Comparison of ENCODE assay signal across 8 mouse cellular contexts in the genomic region with DNA sequence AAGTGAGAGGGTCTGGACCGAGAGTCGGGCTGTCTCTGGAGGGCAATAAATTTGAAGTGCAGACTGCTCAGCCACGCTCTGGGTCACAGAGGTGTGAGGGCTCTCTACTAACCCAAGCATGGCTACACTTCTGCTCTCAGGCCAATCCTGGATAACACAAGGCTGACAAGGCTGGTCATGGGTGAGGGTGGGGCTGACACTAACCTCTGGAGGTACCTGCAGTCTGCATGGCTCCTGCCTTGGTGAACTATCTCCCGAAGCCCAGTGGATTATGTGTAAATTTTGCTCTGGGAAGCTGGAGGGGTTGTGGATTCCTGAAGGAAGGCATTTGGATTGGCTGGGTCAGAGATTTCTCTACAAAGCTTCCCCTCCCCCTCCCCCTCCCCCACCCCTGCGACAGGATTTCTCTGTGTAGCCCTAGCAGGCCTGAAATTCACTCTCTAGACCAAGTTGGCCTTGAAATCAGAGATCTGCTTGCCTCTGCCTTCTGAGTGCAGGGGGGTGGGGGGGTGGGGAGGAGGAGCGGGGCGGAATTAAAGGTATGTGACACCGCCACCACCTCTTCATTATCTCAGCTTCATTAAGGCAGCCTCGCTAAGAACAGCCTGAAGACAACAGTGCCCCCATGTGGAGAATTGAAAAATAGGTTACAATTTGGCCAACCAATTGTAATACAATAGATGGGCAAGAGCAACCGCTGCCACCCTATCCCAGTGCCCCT. TPM values are rescaled to one million over a fixed set of nuclear protein-coding genes. Genes with fewer than 3 reads are reported as not detected.
DNase-seq lines count a peak whose midpoint lies in the region; ATAC-seq and TF ChIP-seq lines count a peak whose summit lies in the region.

No protein-coding gene starts in this region.

- 23% methylated on average over 9 of the region's 10 CpGs for WGBS in heart, embryonic 16.5 days
- WGBS in liver, embryonic 14.5 days (ENCODE audit: insufficient replicate concordance): 26% methylated on average over 10 of the region's 10 CpGs
- 13% methylated on average over 9 of the region's 10 CpGs for WGBS in neural tube, embryonic 13.5 days

- H3K36me3 ChIP-seq in heart, embryonic 16.5 days (ENCODE audit: control insufficient read depth, insufficient read depth): no peaks in the 10 kb centered on the region
- H3K36me3 ChIP-seq in liver, embryonic 14.5 days (replicated peaks; ENCODE audit: control insufficient read depth, insufficient read depth, low read depth): no peaks in the 10 kb centered on the region
- no peaks in the 10 kb centered on the region for H3K36me3 ChIP-seq in neural tube, embryonic 13.5 days

- no peak overlapping the region for H3K9ac ChIP-seq in heart, embryonic 16.5 days (ENCODE audit: low read length)
- no peak overlapping the region for H3K9ac ChIP-seq in liver, embryonic 14.5 days (replicated peaks)
- H3K9ac ChIP-seq in neural tube, embryonic 13.5 days: no peak overlapping the region

- in situ Hi-C loops in Patski (cut with MboI; ENCODE audit: low pct_unique_long_range_greater_than_20kb): loop anchor here (5.0 to 10.0 kb wide), 3 partner anchors 53 to 400 kb away; no protein-coding TSS in a partner anchor

- no peaks in the 10 kb centered on the region for H3K27me3 ChIP-seq in Patski
- H3K27me3 ChIP-seq in heart, embryonic 16.5 days (ENCODE audit: control insufficient read depth, insufficient read depth, low read length): 0 out of 2 replicates have a peak, but pooled peaks cover 3% of the 10 kb centered on the region
- no peaks in the 10 kb centered on the region for H3K27me3 ChIP-seq in liver, embryonic 14.5 days (ENCODE audit: control insufficient read depth, insufficient read depth, low read length)
- peaks cover 6% of the 10 kb centered on the region; the same call in 1 of the 2 replicates for H3K27me3 ChIP-seq in neural tube, embryonic 13.5 days

- CTCF ChIA-PET in Patski (lab: Charles Lee): interaction anchor here (0.9 to 1.5 kb wide), 5 partner anchors 16 to 314 kb away, joined by 3 to 9 read pairs (median 6); no protein-coding TSS in a partner anchor

- DNase-seq in A20 (ENCODE audit: low read depth, low spot score): peak; percentile 81
- no peak for DNase-seq in Patski (ENCODE audit: low read depth, low spot score)
- DNase-seq in kidney, postnatal 25 days: peak; percentile 49 to 75
- DNase-seq in liver, embryonic 14.5 days (ENCODE audit: low read depth in 3 of 3, low spot score in 3 of 3): peak; percentile 48 to 56 (median 54)
- no peak for DNase-seq in gastrocnemius, postnatal 4 days (ENCODE audit: low spot score in 2 of 2)

- no peak overlapping the region for H3K4me3 ChIP-seq in cortical plate, adult 2 months (ENCODE audit: insufficient read depth, low read length)
- no peak overlapping the region for H3K4me3 ChIP-seq in heart, embryonic 16.5 days (ENCODE audit: low read length)
- no peak overlapping the region for H3K4me3 ChIP-seq in liver, embryonic 14.5 days (ENCODE audit: insufficient read depth in 1 of 2, low read depth in 2 of 2, low read length in 2 of 2)
- H3K4me3 ChIP-seq in neural tube, embryonic 13.5 days: no peak overlapping the region

- H3K9me3 ChIP-seq in heart, embryonic 16.5 days (replicated peaks; ENCODE audit: control insufficient read depth, low read length): no peaks in the 10 kb centered on the region
- no peaks in the 10 kb centered on the region for H3K9me3 ChIP-seq in liver, embryonic 14.5 days (ENCODE audit: control insufficient read depth, low read length)
- no peaks in the 10 kb centered on the region for H3K9me3 ChIP-seq in neural tube, embryonic 13.5 days

- no peak for TF ChIP-seq EP300 in liver, embryonic 14.5 days (IDR thresholded peaks at IDR 0.05; ENCODE audit: low read depth)

- no peak overlapping the region for H3K27ac ChIP-seq in cortical plate, adult 2 months (ENCODE audit: insufficient read depth, low read length)
- no peak overlapping the region for H3K27ac ChIP-seq in heart, embryonic 16.5 days (ENCODE audit: low read length)
- H3K27ac ChIP-seq in liver, embryonic 14.5 days: no peak overlapping the region
- H3K27ac ChIP-seq in neural tube, embryonic 13.5 days (replicated peaks): no peak overlapping the region

- H3K4me2 ChIP-seq in heart, embryonic 16.5 days (ENCODE audit: low read depth, low read length): peak overlapping the region; percentile 29
- H3K4me2 ChIP-seq in liver, embryonic 14.5 days (ENCODE audit: low read depth): peak overlapping the region; percentile 28; the same call in 1 of the 2 replicates
- peak overlapping the region; percentile 34 for H3K4me2 ChIP-seq in neural tube, embryonic 13.5 days

- H3K4me1 ChIP-seq in cortical plate, adult 2 months (ENCODE audit: control insufficient read depth, insufficient read depth, low read length): no peaks in the 10 kb centered on the region
- peaks cover 2% of the 10 kb centered on the region for H3K4me1 ChIP-seq in heart, embryonic 16.5 days (ENCODE audit: control insufficient read depth, insufficient read depth, low read length)
- H3K4me1 ChIP-seq in liver, embryonic 14.5 days (replicated peaks; ENCODE audit: control insufficient read depth in 2 of 2, insufficient read depth in 2 of 2, low read length in 1 of 2): peaks cover 0 to 5% of the 10 kb centered on the region in 2 experiments; a peak in 1 of 4 replicates
- H3K4me1 ChIP-seq in neural tube, embryonic 13.5 days (replicated peaks): peaks cover 11% of the 10 kb centered on the region

- peak; percentile 35 for ATAC-seq in Patski
- no peak for ATAC-seq in heart, embryonic 16.5 days (replicated peaks; ENCODE audit: extremely low read depth, insufficient read depth, low FRiP score)
- ATAC-seq in liver, embryonic 14.5 days (ENCODE audit: insufficient read depth): peak; percentile 41; the same call in 1 of the 2 replicates
- peak; percentile 47; the same call in 1 of the 2 replicates for ATAC-seq in neural tube, embryonic 13.5 days (ENCODE audit: low read depth)

- no peak for TF ChIP-seq POLR2A in cortical plate, adult 2 months (IDR thresholded peaks at IDR 0.05; ENCODE audit: extremely low read depth, insufficient read depth, low read length)

- POLR2A ChIA-PET in Patski (lab: Charles Lee): interaction anchor here (0.6 kb wide), 1 partner anchor 33 kb away, joined by 4 read pairs; no protein-coding TSS in a partner anchor

- TF ChIP-seq CTCF in Patski (IDR thresholded peaks at IDR 0.05): peak; percentile 72
- TF ChIP-seq CTCF in cortical plate, adult 2 months (IDR thresholded peaks at IDR 0.05; ENCODE audit: extremely low read depth, insufficient read depth, low read length): peak; percentile 70
- peak; percentile 80 for TF ChIP-seq CTCF in liver, embryonic 14.5 days (IDR thresholded peaks at IDR 0.05; ENCODE audit: low read depth)

RNA-seq across cellular contexts. Expression of gene Cyb5r3, which starts 32.5 kb away (rescaled TPM):
- polyA plus RNA-seq in Patski (2021): 466 TPM
- 48.4 and 57.0 TPM in 2 replicates for polyA plus RNA-seq in cortical plate, adult 2 months (2012; rRNA removed)
- 146 and 155 TPM in 2 replicates for polyA plus RNA-seq in heart, embryonic 16.5 days (2015; fragmentation: Nextera tagmentation; extraction: Ambion mirVana)
- polyA plus RNA-seq in liver, embryonic 14.5 days (2012; rRNA removed): 88.8 and 94.0 TPM in 2 replicates
- 103 and 109 TPM in 2 replicates for polyA plus RNA-seq in liver, embryonic 14.5 days (2014; fragmentation: Nextera tagmentation; extraction: Ambion mirVana)
- 130 and 140 TPM in 2 replicates for polyA plus RNA-seq in neural tube, embryonic 13.5 days (2015; fragmentation: Nextera tagmentation; extraction: Ambion mirVana)
- 100 to 1,000 TPM; 171 TPM for total RNA-seq in gastrocnemius, postnatal 4 days (2021)

RNA-seq across cellular contexts. Expression of gene A4galt, which starts 46.7 kb away (rescaled TPM):
- 0.46 TPM for polyA plus RNA-seq in Patski (2021)
- 4.6 and 4.7 TPM in 2 replicates for polyA plus RNA-seq in cortical plate, adult 2 months (2012; rRNA removed)
- polyA plus RNA-seq in heart, embryonic 16.5 days (2015; fragmentation: Nextera tagmentation; extraction: Ambion mirVana): 1.3 TPM in 2 replicates
- 0.05 and 0.07 TPM in 2 replicates for polyA plus RNA-seq in liver, embryonic 14.5 days (2012; rRNA removed)
- 0.08 TPM in 1 of 2 replicates, not detected in the other for polyA plus RNA-seq in liver, embryonic 14.5 days (2014; fragmentation: Nextera tagmentation; extraction: Ambion mirVana)
- polyA plus RNA-seq in neural tube, embryonic 13.5 days (2015; fragmentation: Nextera tagmentation; extraction: Ambion mirVana): 2.5 and 3.5 TPM in 2 replicates
- total RNA-seq in gastrocnemius, postnatal 4 days (2021): 10 to 100 TPM in 1 of 2 experiments, 1 to 10 TPM in 1; 9.7 to 11.0 TPM

RNA-seq across cellular contexts. Expression of gene Poldip3, which starts 55.7 kb away (rescaled TPM):
- polyA plus RNA-seq in Patski (2021): 97.2 TPM
- polyA plus RNA-seq in cortical plate, adult 2 months (2012; rRNA removed): 66.3 and 66.6 TPM in 2 replicates
- 75.9 and 79.0 TPM in 2 replicates for polyA plus RNA-seq in heart, embryonic 16.5 days (2015; fragmentation: Nextera tagmentation; extraction: Ambion mirVana)
- polyA plus RNA-seq in liver, embryonic 14.5 days (2012; rRNA removed): 22.8 and 25.1 TPM in 2 replicates
- 49.4 and 58.5 TPM in 2 replicates for polyA plus RNA-seq in liver, embryonic 14.5 days (2014; fragmentation: Nextera tagmentation; extraction: Ambion mirVana)
- 137 and 140 TPM in 2 replicates for polyA plus RNA-seq in neural tube, embryonic 13.5 days (2015; fragmentation: Nextera tagmentation; extraction: Ambion mirVana)
- total RNA-seq in gastrocnemius, postnatal 4 days (2021): 10 to 100 TPM; 62.8 to 67.3 TPM

Comparison
In these comparisons a context has a peak if more than half of its experiments do, and no peak if none do; other contexts are left out.
1. DNase-seq: peak in A20 (single experiment), kidney, postnatal 25 days (2 of 2) and liver, embryonic 14.5 days (3 of 3); none in Patski (single experiment) and gastrocnemius, postnatal 4 days (0 of 2).
2. Peak in every context shown above with its lines, with median percentiles within 50 percentile points of each other: CTCF ChIP-seq and H3K4me2 ChIP-seq.